Mouse (Mus musculus) T-helper 17 cell (primary cell): ENCODE measurements around the gene Ercc6l.

Source experiments
- in situ Hi-C, 2 experiments: fragments of 300-600 bp; cut with MboI, MseI; formaldehyde crosslinking; loops; 1 replicate in 1 of 2; 2 replicates in 1 of 2; pipeline ENCODE4 v1.15.1; 2025; ENCODE audit warnings: high pct_unique_total_duplicates in 2 of 2

Ercc6l gene

DNA sequence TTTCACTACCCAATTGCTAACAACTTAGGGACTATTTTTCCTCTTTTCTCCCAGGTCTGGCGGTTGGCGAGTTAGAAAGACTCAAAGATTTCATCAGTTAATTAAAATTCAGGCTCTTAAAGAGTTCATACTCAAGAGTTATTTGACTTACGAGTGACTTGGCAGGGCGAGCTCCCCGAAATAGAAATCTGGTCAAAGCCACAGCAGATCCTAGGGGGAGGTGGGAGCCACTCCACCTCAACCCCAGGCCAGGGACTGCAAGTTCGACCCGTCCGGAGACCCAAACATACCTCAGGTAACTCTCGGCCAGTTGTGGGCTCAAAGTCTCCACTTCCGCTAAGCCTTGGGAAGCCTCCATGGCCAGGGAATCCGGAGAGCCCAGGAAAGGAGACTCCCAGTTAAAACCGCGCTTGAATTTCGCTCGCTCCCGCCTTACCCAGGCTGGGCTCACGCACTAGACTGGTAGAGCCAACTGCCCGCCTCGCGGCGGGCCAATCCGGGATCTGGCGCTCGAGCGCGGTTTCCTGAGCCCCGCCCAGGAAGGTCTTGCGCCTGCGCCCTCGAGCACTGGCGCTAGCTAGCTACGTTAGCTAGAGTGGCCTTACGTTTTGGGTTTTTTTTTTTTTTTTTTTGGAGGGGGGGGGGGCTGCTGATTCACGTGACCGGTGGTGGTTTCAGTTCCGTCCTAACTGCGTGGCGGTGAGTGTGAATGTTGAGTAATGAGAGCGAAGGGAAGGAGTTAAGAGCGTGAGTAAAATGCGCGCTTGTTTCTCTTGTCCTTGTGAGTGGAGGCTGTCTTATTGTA, at the start of gene Ercc6l:
Gene Ercc6l, minus strand, starts transcription at position 474 of the 805 bp plus-strand sequence.
- in situ Hi-C loops, result no loop called here

DNA sequence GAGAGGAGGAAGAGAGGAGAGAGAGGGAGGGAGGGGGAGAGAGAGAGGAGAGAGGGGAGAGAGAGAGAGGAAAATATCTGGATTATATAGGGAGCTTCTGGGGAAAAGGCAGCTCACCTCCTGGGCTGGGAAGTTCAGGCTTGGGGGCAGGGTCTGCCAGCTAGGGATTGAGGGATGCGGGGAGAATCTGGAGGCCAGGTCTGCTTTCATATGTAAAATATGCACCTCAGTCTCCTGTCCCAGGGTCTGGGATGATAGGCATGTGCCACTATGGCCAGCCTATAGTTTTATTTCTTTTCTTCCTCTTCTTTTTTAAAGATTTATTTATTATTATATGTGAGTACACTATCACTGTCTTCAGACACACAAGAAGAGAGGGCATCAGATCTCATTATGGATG, 33.9 kb upstream of the Ercc6l start:
- in situ Hi-C loops, result no loop called here

DNA sequence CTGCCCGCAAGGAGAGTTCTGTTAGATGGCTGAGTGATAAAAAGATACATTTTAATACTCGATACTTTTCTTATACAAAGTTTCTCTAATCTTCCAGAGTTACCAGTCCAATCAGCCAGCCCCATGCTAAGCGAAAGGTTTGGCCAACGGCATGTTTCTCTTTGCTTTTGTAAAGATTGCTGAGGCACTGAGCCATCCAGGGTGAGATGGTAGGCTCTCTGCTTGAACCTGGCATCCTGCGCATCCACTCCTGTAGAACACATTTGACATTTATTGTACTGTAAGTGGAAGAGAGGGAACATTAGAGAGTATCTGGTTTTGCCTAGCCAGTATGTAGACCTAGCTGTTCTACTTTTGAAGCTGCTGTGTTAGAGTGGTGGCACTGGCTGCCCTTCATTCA, 32.7 kb upstream of the Ercc6l start:
- in situ Hi-C loops, result no loop called here

DNA sequence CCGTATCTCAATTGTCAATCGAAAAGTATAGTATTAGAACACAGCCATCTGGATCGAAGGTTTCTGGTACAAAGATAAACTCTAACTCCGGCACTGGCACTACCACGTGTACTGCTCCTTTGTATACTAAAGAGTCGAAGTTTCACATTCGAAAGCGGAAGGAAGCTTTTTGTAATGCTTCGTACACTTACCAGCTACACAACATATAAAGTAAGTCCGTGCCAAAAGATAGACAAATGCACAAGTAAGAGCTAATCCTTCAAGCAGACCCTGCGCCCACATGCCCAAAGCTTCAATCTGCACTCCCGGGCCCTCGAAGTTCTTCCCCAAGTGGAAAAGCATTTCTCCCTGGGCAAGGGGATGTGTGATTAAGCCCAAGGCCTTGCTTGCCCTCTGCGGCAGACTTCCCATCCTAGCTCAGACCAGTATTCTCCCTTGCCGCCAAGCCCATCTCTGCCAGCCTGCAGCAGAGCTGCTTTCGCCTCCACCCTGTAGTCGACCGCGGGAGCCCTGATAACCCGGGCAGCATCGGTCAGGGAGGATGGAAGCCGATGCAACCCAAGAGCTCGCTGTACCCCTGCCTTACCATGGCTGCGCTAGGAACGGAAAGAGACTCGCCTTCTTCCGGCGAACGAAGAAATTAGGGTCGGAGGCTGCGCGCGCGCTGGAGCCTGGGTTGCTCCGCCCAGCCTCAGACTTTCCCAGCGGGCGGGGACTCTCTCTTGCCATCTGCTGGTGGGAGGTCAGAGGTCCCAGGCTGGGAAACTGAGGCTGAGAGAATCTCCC, 32.0 kb upstream of the Ercc6l start, which contains the start of gene Rps4x:
Gene Rps4x, minus strand, starts transcription at position 683 of the 786 bp plus-strand sequence.
- in situ Hi-C loops, result no loop called here

DNA sequence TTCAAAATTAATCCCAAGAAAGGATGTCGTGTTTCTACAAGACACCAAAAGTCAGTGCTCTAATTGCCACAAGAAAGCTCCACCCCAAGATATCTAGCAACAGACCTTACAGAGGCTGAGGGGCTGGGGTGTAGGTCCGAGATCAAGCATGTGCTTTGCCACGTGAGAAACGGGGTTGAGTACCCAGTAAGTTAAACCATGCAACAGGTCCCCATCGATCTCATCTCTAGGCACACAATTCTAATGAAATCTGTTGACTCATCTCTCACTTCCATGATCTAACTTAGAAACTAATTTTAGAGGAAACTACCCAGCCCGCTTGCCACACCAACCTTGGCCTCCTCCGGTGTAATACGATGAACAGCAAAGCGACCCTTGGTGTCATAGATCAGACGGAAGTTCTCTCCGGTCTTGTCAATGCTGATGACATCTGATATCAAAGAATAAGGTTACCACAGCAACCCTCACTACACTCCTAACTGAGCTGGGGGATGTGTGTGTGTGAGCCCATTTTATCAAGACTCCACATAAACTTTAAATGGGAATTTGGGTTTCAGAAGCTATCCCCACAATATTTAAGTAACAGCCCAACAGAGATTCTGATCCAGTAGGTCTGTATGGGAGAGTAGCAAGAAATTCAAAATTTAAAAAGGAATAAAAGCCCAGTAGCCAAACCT, 30.3 kb upstream of the Ercc6l start:
- in situ Hi-C loops, result no loop called here

DNA sequence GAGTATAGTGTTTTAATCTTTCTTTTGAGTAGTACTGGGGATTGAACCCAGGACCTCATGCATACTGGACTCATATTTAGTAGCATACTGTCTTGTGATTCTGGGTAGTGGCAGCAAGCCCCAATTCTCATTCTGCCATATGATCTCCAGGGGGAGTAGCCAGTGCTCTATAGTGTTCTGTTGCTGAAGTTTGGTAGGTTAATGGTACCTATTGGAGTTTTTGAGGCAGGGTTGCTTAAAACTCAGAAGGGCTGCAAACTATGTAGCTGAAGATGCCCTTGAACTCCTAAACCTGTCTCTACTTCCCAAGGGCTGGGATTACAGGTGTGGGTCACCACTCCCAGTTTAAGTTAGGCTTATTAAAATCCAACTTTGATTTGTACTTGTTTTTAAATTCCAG, 25.7 kb upstream of the Ercc6l start:
- in situ Hi-C loops, result no loop called here

DNA sequence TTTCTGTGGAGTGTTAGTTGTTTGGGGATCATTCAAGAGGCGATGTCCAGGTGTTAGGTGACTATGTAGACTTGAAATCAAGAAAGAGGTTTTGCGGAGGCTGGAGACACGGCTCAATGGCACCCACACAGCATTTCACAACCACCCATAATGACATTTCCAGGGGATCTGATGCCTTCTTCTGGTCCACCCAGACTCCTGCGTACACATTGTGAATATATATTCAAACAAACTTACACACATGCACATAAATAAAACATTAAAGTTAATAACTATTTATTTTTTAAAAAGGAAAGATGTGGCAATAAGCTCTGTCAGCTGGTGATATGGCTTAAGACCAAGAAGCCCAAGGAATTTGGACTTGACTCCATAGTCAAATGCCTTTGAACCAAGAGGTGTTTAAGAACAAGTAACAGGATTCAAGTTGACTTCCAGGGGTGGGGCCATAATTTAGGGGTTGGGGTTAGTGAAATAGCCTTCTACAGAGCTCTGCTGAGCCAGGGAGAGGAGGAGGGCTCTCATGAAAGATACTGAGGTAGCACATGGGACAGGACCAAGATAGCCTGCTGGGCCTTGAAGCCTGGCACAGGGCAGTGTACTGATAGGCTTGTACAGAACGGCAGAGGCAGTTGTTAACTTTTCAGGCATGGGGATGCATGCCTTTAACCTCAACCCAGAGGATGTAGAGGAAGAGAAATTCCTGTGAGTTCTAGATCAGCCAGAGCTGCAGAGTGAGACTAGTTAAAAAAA, 18.8 kb upstream of the Ercc6l start:
- in situ Hi-C loops, result no loop called here

DNA sequence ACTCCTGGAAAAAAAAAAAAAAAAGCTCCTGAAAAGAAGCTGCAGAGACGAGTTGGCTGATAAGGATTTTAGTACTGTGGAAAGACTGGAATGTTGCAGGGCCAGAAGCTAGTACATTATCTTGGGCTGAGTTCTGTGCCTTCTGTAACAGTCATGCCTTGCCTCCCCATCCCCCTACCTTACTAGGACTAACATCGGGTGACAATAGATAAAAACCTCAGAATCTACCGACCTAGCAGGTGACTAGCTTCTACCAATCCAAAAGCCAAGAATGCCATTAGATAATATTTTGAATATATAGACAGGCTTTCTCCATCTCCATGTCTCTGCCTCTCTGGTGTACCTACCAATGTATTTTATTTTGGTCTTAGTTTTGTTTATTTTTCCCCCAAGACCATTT, 14.0 kb upstream of the Ercc6l start:
- in situ Hi-C loops, result no loop called here

DNA sequence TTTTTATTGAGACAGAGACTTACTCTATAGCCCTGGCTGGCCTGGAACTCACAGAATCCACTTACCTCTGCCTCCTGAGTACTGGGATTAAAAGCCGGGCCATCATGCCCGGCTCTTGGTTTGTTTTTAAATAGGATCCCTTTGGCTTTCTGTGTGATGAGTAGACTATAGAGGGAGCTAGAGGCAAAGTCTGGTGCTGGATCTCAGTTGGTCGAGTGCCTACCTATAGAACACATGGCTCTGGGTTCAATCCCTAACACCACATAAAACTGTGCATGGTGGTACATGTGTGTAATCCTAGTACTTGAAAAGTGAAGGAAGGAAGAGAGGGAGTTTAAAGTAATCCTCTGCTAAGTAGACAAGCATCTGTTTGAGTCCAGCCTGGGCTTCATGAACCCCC, 13.2 kb upstream of the Ercc6l start:
- in situ Hi-C loops, result no loop called here

DNA sequence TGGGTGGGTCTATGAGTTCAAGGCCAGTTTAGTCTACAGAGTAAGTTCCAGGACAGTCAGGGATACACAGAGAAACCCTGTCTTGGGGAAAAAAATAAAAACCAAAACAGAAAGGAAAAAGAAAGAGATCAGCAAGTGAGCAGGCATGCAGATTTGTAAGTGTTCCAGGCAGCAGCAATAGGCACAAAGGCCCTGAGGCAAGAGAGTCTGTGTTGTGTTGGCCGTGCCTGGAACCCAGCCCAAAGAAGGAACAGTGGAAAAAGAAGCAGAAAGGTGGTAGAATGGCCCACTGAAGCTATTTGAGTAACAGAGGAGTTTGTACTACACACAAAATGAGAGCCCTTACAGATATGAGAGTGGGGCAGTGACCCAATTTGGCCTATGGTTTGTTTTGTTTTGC, 12.8 kb upstream of the Ercc6l start:
- in situ Hi-C loops, result no loop called here

DNA sequence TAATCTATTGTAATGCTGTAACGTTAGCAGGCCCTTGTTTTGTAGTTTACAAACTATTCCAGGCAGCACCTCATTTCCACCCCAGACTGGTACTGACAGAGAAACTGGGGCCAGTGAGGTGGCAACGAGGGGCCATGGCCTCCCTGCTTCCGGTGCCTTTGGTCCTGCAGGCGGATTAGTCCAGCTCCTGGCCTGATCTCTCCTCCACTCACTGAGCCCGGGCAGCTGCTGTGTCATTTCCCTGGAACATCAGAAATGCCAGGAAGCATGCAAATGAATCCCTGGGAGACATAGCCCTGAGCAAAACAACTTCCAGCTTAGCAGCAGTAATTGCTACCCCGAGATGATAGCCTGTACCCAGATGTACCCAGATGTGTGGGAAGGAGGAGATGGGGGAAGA, 10.1 kb upstream of the Ercc6l start:
- in situ Hi-C loops, result no loop called here

DNA sequence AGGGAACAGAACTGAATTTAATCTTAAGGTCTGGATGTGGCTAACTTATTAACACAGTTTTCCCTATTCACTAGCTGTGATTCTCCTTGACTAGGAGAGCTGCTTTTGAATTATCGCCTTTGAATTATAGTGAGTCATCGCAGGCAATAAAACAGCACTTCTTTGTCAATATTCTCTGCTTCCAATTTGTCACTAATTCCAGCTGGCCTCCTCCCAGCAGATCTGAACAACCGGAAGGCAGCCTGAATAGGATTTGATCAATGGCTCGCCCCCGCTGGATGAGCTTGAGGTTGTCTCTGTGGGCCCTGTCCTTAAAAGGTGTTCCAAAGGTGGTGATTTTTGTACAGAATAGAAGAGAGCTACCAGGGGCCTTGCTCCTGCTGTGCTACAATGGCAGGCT, 9.6 kb upstream of the Ercc6l start:
- in situ Hi-C loops, result no loop called here

DNA sequence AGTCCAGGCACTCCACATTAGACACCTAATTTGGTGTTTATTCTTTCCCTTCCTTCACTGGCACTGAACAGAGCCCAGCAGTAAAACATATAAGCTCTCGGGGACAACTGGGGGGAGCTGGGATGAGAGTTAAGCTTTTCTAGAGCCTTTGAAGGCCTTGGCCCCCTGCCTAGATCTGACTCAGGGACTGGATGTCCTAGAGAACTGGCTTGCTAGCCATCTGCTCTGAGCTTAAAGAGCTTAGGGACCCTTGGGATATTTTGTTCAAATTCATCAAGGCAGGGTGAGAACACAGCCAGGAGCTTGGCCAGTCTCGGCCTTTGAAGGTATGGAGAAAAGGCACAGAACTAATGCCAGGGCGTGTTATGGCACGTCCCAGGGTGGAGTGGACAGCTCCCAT, 6.6 kb upstream of the Ercc6l start:
- in situ Hi-C loops, result no loop called here

DNA sequence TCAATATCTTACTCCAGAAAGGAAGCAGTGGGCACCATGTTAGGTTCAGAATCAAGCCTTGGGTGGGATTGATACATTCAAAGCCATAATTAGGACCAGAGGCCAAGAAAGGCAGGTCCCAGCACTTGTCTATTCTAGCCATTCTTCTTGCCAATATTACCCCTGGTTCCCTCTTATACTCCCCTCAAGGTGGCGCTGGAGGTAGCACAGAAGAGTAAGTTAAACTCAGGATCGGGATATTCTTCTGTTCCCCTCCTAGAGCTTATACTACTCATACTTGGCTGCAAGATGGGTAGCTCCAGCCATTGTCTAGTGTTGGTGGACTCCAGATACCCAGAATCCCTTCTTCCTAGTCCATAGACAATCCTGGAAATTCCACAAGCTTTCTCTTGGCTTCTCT, 6.2 kb upstream of the Ercc6l start:
- in situ Hi-C loops, result no loop called here

DNA sequence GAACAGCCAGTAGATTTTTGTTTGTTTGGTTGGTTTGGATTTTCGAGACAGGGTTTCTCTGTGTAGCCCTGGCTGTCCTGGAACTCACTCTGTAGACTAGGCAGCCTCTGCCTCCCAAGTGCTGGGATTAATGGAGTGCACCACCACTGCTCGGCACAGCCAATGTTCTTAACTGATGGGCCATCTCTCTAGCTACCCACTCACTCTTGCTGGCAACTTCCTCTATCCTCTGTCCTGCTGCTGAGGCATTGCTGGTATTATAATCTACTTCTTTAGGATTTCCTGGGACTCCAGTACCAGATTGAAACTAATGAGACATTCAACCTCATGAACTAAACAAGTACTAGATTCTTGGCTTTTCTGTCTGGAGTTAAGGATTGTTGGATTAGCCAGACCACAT, 3.6 kb upstream of the Ercc6l start:
- in situ Hi-C loops, result no loop called here

DNA sequence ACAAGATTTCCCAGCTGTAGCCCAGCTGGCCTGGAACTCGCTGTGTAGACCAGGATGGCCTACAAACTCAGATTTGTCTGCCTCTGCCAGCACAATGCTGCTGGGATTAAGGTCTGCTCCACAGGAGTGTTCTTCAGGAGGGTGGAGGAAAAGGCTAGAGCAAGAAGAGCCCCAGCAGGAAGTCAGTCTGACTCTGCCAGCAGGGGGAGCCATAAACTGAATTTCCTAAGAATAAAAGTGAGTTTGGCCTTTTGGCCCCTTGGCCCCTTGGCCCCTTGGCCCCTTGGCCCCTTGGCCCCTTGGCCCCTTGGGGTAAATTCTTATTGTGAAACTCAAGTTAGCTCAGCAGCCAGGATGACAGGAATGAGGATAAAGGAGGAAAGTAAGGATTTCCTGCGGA, 2.9 kb upstream of the Ercc6l start:
- in situ Hi-C loops, result no loop called here

DNA sequence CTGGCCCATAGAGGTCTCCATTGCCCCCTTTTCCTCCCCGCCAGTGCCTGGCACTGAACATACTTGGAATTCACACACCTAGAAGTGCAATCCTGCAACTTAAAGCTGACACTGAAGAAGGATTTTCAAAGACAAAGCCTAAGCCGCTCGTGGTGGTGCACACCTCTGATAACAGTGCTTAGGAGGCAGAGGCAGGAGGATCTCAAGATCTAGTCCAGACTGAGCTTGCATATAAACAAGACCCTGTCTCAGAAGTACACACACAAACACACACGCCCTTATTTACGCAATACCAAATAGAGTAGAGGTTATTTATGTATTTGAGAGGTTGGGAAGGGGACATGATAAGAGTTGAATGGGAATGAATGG, 516 bp upstream of the Ercc6l start:
- in situ Hi-C loops, result no loop called here

DNA sequence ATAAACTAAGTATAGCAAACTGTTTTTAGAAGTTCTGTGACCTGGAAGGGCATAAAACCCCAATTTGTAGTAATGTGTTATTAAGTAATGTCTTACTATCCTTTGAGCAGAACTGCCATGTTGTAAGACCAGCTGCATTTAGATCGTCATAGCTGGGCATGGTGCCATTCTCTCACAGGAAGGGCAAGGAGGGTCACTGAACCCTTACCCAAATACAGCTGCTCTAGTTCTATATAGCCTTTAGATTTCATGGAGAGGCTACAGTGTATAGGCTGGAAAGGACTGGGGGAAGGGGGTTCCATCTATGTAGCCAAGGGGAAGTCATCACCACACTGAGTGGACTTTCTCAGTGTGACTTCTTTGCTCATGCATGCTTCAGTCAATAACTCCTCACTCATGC, 15.7 kb downstream of the Ercc6l start:
- in situ Hi-C loops, result no loop called here

DNA sequence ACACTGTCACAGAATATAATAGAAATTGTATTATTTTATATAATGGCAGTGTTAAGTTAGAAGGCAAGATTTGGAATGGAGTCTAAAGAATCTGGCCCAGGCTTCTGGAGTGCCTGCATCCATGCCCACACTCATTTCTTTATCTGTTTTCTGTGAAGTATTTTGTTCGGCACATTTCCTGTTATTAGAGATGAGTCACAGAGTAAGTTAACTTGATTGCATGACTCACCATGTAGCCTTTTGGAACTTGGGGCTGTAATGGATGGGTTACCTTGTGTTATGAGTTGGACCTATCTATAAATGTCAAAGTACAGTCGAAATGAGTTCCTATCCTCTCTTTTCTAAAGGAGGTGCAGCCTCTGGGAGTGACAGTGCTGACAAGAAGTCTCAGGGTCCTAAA, 35.6 kb downstream of the Ercc6l start:
- in situ Hi-C loops, result no loop called here

DNA sequence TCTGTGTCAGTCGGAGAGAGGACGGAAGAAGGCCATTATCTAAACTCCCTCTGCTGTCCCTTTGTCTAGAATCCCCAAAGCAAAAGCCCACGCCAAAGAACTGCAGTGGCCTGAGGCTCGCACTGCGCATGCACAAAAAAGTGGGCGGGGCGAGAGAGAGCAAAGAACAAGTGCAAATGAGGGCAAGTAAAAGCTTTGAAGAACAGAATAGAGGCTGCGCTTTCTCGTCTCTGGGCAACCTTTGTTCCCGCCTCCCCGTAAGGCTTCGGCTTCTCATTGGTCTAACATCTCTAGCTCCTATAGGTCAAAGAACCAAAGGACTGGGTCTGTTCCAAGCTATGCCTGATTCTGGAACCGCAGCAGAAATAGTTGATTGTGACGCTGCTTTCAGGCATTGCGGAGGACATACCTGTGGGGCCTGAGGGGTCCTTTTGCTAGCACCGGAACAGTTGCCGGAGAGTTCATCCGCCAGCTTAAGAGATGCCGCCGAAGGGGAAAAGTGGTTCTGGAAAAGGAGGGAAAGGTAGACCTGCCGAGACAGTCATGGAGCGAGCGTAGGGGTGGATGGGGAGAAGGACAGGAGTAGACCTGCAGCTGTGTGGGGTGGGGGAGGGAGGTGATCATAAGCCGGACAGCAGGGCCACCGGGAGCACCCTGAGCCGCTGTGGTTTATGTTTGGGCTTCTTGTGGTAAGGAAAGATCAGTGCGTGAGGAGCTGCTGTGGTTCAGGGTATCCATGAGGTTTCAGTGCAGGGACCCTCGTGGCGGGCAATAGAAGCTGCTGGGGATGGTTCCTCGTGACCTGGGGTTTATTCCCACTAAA, 37.6 kb downstream of the Ercc6l start, which contains the start of gene Pin4:
Gene Pin4, plus strand, starts transcription at position 406 of the 823 bp plus-strand sequence.
- in situ Hi-C loops, result no loop called here

DNA sequence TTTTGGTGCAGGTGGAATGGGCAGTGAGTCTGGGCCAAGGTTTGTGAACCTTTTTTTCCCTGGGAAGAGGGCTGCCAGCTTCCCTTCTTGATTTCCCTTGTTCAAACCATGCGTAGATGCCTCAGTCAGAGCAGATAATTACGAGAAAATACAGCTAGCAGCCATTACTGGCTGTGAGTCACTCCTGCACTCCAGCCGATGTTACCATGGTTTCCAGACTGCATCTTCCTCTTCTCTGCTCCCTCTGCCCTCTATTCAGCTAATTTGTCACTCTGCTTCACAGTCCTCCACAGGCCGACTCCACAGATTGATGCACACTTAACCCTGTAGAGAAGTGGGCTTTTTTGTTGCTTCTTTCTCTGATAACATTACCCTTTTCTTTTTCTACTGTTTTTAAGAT, 41.2 kb downstream of the Ercc6l start:
- in situ Hi-C loops, result no loop called here
